Mouse (Mus musculus) frontal cortex, postnatal 14 days (tissue): ENCODE results near the gene Hps3.
"Not testable (repeated sequence)": the region's sequence is repeated elsewhere in the genome, so short reads cannot be mapped to it uniquely, and the experiment has no call there.

ENCODE experiments used
- DNase-seq, 2 experiments: peaks; one replicate each; pipeline ENCODE4 v3.0.0; 2022; ENCODE audit warnings: low spot score in 2 of 2

The Hps3 gene

DNA sequence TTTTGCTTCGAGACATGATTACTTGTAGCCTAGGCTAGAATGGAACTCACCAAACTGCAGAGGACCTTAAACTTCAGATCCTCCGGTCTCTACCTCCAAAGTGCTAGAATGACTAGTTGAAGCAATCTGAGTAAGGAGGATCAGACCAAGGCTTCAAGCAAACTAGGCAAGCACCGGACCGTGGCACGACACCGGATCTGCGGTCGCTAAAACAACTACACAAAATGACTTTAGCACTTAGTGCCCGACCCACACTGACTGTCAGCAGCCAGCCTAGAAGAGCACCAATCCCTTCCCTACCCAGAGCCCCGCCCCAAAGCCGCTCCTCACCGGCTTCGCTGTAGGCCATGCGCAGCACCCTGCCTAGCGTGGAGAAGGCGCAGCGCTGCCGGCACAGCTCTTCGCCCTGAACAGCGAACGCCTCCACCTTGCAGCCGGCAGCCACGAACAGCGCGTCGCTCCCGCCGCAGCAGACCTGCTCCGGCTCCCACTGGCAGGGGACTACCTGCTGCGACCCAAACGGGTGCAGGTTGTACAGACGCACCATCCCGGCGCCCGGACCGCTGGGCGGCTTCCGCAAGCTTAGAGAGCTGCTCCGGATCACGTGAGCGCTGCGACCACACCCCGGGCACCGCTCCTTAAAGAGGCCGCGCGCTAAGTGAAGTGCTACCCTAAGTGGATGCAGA lies at the start of gene Hps3:
TSS of gene Hps3 (minus strand) at position 597 of the 686 bp plus-strand sequence.
- peak; percentile 74 to 83 for DNase-seq

DNA sequence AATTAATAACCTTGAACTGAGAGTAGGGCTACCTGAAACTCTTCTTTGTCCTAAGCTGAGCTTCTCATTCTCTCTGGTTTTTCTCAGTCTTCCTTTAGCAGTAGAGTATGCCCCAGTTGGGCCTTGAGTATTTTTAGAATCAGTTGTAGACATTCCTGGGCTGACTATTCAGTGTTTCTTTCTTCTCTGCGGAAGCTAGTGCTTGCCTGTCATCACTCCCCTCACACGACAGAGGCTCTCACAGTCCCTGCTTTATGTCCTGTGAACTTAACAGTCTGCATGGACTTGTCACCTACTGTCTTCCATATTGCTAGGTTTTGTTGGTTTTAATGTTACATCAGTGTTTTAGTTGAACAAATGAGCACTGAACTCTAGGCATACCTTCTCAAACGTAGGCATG lies 47.0 kb upstream of the Hps3 start:
- DNase-seq = no peak

DNA sequence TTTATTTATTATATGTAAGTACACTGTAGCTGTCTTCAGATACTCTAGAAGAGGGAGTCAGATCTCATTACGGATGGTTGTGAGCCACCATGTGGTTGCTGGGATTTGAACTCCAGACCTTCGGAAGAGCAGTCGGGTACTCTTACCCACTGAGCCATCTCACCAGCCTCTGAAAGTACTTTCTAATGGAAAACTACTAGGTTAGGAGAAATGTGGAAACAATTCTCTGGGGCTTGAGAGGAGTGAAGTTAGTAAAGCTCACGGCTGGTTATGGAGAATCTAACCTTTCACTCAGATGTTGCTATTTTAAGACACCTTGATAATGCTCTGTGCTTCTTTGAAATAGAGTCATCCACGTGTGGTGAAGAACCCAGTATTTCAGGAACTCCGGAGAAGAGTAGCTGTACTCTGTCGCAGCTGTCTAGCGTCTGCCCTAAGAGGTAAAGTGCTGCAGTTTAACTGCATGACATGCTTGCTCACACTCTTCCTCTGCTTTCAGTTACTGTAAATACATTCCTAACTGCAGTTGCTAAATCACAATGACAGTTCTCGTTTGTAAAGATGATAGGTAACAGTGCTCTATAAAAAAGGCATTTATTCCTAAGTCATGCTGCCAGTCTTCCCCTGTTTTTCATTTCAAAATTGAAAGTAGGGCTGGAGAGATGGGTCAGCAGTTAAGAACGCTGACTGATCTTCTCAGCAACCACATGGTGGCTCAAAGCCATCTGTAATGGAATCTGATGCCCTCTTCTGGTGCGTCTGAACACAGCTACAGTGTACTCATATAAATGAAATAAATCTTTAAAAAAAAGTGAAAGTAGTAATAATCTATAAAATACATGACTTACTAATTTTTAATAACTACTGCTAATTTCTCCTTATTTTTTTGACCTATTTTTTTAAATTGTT lies 41.3 kb upstream of the Hps3 start:
- DNase-seq = no peak

DNA sequence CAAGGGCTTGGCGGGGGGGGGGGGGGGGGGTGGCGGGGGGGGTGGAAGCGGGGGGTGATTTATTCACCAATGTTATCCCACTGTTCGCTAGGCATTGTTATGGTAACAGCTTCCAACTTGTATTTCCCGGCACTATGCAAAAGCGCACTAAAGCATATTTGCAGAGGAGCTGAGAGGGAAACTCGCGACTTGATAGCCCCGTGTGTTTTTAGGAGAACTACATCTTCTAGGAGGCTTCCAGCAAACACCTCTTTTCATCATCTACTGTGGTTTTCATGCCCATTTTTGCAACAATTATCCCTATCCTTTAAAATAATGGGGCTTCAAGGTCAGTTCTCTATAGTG lies 23.1 kb upstream of the Hps3 start:
- DNase-seq = no peak

DNA sequence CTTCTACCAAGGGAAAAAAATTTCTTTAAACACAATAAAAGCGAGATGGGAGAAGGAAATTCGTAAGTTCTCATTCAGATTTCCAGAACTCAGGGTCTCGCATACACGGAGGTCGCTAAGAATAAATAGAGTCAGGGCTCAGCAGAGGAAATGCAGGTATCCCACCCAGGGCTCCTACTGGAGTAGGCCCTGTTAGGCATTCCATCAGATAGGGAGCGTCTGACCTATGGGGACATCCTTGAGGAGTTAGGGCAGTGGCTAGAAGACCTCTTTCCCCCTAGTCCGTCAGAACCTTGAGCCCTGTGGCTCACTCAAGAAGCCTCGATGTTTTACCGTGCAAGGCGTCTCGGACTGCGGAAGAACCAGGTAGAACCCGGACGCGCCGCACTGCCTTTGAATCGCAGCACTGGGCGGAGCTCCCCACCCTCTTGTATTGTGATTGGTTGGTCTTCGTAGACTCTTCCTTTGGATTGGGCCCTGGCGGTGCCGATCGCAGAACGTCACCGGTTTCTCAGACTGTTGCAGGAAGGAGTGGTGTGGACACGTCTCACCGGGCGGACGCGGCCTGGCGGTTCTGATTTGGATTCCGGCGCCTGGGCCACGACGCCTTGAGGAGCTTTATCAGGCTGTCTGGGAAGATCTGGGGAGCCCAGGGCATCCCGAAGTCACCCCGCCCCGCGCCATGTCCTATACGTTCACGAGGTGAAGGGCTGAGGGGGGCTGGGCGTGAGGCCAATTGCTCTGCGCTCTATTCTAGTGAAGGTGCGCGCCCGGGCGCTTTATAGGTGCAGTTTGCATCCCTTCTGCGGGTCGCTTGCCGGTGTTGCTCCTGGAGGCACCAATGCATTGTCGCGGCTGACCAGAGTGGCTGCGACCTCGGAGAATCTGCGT lies 22.4 kb upstream of the Hps3 start, which contains the start of gene Hltf:
TSS of gene Hltf (plus strand) at position 506 of the 891 bp plus-strand sequence.
- DNase-seq = peak; percentile 90 to 94

DNA sequence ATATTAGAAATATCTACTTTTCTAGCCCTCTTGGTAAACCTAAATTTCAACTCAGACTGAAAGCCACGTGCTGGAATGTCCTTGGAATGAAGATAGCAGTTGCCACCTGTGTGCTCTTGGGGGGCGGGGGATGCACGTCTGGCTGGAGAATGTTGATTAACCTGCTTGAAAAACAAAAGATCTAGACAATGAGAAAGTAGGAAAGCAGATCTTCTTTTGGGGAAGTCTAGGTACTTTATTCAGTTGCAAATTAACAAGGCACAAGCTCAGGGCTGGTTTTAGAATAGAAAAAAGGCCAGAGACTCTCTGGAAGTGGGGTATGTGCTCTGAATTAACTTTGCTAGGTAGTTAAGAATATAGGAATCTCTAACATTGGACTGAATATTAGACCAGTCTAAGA lies 9.6 kb upstream of the Hps3 start:
- DNase-seq = not testable (repeated sequence)

DNA sequence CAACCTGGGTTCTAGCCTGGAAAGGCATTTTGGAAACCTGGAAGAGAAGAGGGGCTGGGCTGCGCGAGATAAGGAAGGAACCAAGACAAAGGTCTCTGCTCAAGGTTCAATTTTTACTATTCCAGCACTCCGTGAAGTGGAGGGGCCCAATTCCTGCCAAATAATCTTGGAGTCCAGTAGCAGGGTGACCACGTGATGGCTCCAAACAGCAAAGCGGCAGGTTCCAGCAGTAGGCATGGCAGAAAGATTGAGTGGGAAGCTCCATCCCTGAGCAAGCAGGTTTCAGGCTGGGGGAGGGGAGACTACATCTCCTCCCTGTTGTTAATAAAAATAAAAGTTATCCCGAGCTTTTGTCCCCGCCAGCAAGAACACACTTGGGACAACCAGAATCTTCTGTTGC lies 6.3 kb upstream of the Hps3 start:
- not testable (repeated sequence) for DNase-seq

DNA sequence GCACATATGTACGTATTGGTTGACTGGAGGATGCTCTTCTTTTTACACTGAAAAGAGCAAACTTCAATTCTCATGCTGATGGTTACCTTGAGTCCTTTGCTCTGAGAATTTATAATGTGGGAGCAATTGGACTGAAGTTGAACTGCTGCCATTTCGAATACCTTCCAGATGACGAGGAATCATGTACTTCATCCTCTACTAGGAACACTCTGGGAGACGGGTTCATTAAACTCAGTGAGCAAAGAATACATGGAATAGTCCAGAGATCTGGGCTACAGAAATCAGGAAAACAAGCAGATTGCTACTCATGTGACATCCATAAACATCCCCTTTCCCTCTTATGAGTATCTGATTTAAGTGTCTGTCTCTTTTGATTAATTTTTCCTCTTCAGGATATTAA lies 954 bp upstream of the Hps3 start:
- DNase-seq = no peak

DNA sequence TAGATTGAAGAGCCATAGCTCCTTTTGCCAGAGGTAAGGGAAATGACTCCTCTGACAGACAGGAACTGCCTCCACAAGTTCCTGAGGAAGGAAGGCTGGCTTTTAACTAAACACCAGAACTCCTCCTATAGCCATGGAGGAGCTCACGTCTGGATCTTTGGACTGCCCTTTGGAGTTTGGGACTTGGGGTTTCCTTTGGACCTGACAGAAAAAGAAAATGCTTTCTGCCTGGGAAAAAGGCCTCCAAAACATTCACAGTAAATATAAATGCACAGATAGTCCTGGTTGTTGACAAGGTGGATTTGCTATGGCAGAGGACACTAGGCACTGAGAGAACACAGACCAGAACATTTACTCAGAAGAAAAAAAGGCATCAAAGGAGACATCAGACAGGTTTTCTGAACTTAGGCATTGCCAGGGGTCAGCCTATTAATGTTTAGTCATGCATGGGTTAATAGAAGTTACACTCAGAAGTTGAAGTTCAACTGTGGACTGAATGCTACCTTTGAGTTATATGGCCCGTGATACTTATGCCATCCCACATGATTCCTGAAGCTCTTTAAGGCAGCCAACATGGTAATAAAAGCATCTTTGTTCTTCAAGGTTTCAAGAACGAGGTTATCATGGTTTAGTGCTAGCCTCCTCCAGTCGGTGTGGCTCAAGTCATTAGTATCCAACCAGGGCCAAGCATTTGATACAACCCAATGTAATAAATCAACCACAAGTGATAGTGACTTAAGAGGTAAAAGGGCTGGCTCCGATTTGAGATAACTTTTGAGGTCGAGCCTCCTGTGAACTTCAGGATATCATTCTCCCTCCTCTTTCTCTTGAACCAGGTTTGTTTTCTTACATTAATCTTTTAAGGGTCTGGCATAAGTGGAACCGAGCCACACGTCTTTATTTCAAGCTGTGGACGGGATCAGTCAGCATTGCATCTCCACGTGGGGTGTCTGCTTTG lies 1.1 kb downstream of the Hps3 start:
- no peak for DNase-seq

DNA sequence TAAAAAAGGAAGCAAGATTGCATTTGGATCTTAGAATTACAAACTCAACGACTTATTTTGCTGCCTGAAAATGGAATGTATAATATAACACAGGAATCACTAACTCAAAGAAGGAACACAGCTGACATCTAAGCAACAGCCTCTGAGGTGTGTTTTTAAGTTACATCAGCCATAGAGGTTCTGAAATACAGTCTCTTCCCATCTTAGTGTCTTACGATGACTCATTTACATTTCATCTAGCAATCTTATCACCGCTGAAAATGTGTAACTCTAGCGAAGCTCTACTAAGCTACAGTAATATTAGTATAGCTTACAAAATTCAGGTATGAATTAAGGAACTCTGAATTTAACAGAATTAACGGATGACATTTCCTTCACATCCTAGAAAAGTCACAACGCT lies 4.3 kb downstream of the Hps3 start:
- DNase-seq = no peak

DNA sequence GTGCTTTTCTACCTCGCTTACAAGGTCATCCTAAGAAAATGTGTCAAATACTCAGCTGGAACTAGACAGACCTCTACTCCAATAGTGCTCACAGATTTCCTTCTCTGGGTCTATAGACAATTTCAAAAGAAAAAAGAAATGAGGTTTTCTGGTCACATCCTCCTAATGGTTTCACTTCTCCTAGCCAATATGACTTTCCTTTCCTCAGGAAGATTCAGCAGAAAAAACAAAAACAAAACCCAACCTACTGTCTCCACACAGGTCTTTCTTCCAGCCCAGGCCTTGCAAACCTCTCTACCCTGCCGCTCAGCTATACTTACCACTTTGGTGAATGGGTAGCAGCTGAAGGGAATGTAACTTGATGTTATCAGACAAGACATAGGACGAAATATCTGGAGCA lies 6.5 kb downstream of the Hps3 start:
- no peak for DNase-seq

DNA sequence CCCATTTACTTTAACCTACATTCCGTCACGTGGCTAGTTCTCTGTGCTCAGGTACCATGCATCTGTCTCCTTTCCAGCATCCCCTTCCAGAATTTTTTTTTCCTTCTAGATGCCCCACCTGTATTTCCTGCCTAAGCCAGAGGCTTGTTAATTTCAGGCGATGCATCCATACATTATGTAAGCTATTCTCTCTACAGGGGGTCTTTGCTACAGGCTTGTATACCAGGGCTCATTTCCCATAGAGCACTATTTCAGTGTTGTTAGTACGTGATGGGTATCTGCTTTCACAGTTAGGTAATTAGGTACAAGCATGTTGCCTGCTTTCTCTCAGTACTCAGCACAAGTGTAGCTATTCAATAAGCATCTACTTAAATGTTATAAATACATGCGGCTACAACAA lies 7.3 kb downstream of the Hps3 start:
- no peak for DNase-seq

DNA sequence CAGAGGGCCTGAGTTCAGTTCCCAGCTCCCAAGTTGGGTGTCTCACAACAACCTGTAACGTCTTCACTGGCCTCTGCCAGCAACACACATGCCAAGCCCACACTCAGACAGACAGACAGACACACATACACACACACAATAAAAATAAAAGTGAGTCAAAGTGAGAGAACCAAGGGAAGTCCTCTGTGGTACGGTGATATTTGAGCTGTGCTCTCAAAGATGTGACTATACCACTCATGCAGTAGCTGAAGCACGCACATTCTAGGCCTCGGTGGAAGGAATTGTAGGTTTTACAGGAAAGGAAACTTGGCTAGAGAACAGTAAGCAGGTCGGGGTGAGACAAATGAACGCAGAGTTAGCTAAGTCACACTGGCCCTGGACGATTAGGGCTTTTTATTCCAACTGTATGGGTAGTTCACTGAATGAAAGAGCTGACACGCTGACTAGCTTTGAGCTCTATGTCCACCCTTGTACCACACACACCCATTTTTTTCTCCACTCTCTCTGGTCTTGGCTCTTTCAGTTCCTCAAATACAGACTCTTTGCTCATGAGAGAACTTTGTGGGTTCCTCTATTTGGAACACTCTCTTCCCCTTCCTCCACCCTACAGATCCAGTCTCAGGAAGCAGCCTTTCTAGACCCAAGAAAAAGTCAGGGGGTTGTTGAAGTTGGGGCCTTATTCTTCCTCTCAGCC lies 8.0 kb downstream of the Hps3 start:
- no peak for DNase-seq

DNA sequence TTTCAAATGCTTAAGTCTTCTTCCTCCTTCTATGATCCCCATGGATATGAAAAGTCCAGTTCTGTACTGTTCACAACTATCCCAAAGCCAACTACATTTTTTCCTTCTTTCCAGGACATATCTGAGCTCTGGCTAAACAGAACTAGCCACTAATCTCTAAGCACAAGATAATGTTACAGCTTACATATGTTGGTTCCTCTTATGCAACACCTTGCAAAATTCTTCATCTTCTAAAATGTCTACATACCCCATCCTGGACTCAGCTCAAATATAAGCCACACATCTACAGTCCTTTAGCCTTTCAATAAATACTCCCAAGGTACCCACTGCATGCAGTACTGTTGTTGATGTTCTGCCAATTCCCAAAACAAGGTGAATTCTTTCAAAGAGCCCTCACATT lies 8.6 kb downstream of the Hps3 start:
- no peak for DNase-seq

DNA sequence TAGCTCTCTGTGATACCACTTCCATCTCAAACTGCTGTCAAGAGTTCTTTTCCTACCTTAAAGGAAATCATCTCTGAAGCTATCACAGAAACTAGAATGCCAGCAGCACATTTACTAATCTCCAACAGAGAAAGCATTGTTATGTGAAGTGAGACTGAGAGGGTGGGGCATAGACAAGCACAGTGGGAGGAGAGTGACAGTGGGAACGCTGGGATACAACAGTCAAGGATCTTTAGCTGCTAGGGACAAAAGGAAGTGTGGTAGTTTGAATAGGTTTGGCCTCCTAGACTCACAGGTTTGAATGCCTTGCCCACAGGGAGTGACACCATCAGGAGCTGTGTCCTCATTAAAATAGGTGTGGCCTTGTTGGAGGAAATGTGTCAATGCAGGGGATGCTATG lies 11.3 kb downstream of the Hps3 start:
- no peak for DNase-seq

DNA sequence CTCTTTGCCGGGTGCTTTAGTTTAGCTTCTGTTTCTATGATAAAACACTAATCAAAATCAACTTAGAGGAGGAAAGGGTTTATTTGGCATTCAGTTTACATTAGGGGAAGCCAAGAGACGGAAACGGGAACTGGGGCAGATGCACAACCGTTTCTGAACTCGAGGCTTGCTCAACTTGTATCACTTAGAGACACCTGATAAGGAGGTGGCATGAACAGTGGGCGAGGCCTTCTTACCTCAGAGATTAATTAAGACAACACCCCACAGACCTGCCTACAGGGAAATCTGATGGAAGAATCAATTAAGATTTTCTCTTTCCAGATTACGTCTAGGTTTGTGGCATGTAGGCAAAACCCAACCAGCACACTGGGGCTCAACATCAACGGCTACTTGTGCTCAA lies 17.0 kb downstream of the Hps3 start:
- DNase-seq = no peak

DNA sequence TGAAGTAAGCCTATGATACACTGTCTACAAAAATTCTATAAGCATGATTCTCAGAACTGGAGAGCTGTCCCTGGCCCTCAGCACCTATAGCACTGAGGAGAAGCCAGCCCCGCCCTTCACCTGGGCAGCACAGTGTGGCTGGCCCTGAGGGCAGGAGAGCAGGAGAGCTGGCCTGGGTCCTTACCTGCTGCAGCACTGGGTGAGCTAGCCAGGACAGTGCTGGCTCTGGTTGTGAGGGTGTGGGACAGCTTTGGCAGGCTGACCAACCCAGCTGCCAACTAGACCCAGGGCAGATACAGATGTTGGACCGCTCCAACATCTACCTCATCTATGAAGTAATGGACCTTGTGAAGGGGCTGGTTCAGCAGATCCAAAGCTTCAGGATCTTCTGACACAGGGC lies 20.7 kb downstream of the Hps3 start:
- no peak for DNase-seq

DNA sequence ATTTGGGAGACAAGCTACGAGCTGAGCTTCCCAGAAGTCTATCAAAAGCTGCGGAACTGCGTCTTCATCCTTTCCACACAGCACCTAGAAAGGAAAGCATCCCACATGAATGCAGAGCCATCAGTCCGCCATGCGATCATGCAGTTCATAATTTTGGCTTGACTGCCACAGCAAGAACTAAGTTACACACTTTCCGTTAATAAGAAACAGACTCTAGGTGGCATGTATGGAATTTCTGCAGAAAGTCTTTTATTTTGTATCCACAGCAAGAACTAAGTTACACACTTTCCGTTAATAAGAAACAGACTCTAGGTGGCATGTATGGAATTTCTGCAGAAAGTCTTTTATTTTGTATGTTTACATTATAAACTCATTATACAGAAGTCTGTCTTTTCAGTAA lies 24.2 kb downstream of the Hps3 start:
- DNase-seq = not testable (repeated sequence)

DNA sequence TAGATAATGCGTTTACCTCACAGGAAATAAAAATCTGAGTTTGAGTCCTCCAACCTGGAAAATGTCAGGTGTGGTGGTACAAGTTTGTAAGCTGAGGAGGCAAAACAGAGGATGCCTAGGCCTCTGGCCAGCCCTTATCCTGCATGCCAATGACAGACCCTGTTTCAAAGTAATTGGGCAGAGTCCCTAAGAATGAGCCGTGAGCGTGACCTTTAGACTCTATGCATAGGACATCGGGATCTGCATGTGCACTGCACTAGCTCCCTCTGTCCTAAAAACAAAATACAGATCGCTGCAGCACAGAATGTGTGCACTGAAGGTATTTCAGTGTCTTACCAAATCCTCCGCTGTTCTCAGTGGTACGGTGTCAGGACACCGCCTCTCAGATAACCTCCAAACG lies 24.7 kb downstream of the Hps3 start:
- no peak for DNase-seq

DNA sequence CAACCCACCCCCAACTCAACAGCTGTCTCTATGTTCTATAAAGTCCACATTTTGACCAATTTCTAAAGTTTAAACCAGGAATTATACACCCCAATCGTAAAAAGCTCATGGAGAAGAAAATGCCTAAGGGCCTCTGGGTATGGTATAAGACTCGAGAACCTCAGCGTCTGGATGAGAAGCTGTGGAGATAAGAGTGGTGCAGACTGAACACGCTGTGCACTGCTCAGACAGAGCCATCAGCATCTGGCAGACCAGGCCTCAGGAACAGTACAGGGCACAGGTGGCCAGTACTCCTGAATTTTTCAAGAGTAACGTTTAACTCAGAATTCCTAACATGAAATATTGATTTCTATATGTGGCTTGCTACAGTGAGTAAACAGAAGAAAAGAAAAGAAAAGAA lies 27.4 kb downstream of the Hps3 start:
- no peak for DNase-seq
